Mouse (Mus musculus): ENCODE data around the gene Grm4.

DNA sequence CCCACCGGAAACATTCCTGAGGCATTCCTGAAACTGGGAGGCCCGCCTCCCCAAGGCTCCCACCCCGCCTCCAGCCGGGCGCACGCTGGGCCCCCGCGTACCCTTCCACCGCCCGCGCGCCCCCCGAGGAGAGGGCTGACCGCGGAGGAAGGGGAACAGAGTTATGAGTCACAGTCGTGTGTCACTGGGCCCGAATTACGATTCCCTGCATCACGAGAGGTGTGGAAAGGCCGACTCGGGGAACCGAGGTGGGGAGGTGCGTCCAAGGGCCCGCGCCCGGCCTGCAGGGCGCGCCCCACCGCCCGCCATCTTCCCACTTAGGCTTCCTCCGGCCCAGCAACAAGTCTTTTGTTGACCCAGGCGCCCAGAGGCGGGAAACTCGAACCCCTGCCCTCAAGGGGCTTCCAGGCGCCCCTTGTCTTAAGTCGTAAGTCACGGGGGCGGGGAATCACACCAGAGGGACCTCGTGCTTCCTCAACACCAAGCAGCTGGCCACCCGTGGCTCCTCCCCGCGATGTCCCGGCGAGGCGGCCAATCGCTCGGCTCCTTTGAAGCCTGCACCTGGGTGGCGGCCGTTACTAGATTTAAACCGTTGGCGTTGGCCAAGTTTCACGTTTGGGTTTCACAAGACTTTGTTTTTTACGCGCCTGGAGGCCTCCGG lies 34.4 kb upstream of the Grm4 start:
- TF ChIP-seq CTCF (IDR thresholded peaks at IDR 0.05; ENCODE audit: low read depth, low read length) (no peak), TAL1 (conservative IDR thresholded peaks at IDR 0.05; ENCODE audit: low read depth, low read length) (no peak), GATA1 (IDR thresholded peaks at IDR 0.05; ENCODE audit: borderline replicate concordance, low read length) (no peak)
